ENCODE assay signal across 9 mouse cellular contexts in genomic region chr19:29708003-29708402, GRCm38 (mm10). TPM values are rescaled to one million over a fixed set of nuclear protein-coding genes. Genes with fewer than 3 reads are reported as not detected.
DNase-seq lines count a peak whose midpoint lies in the region; ATAC-seq lines count a peak whose summit lies in the region.
"Had no signal": no experiment of that assay in that cellular context is flagged by ENCODE, and none has a peak within 500 bp of the region (broad histone marks: within the 10 kb centered on the region; RNA-seq: fewer than 3 reads in every experiment).

No protein-coding gene starts in this region.

- peak overlapping the region; percentile 24; the same call in 1 of the 2 replicates for H3K4me2 ChIP-seq in embryonic facial prominence, embryonic 15.5 days (replicated peaks)
- H3K4me2 ChIP-seq in lung, embryonic 16.5 days (ENCODE audit: low read depth, low read length) = peak overlapping the region; percentile 50

- DNase-seq in heart, adult 11 months = peak; percentile 28
- DNase-seq in heart, adult 18-20 months = no peak
- peak; percentile 76 for DNase-seq in A20 (ENCODE audit: low read depth, low spot score)
- peak; percentile 15 to 45 for DNase-seq in thymus, postnatal 36 days
- DNase-seq in left cerebral cortex, adult 9 months (ENCODE audit: low spot score in 2 of 2) = no peak
- no peak for DNase-seq in gastrocnemius, adult 18-20 months (ENCODE audit: low spot score)

- H3K9ac ChIP-seq in embryonic facial prominence, embryonic 15.5 days = no peak overlapping the region
- no peak overlapping the region for H3K9ac ChIP-seq in lung, embryonic 16.5 days (ENCODE audit: low read length)

- no peaks in the 10 kb centered on the region for H3K27me3 ChIP-seq in embryonic facial prominence, embryonic 15.5 days
- H3K27me3 ChIP-seq in lung, embryonic 16.5 days (ENCODE audit: control insufficient read depth, insufficient read depth, low read depth, low read length) = peaks cover 7% of the 10 kb centered on the region

- H3K36me3 ChIP-seq in embryonic facial prominence, embryonic 15.5 days = no peaks in the 10 kb centered on the region
- H3K36me3 ChIP-seq in lung, embryonic 16.5 days (ENCODE audit: control insufficient read depth, insufficient read depth, low read length) = no peaks in the 10 kb centered on the region
- H3K36me3 ChIP-seq: G1E had no signal

- H3K4me3 ChIP-seq in embryonic facial prominence, embryonic 15.5 days (replicated peaks) = 0 out of 2 replicates have a peak overlapping the region, but pooled peaks have one; percentile 6
- peak overlapping the region; percentile 38 for H3K4me3 ChIP-seq in lung, embryonic 16.5 days (ENCODE audit: low read length)

- no peaks in the 10 kb centered on the region for H3K4me1 ChIP-seq in embryonic facial prominence, embryonic 15.5 days
- H3K4me1 ChIP-seq in lung, embryonic 16.5 days (replicated peaks; ENCODE audit: control insufficient read depth, insufficient read depth, low read length) = no peaks in the 10 kb centered on the region

- no peak overlapping the region for H3K27ac ChIP-seq in embryonic facial prominence, embryonic 15.5 days (replicated peaks)
- no peak overlapping the region for H3K27ac ChIP-seq in lung, embryonic 16.5 days (ENCODE audit: low read length)

- no peaks in the 10 kb centered on the region for H3K9me3 ChIP-seq in embryonic facial prominence, embryonic 15.5 days (replicated peaks)
- no peaks in the 10 kb centered on the region for H3K9me3 ChIP-seq in lung, embryonic 16.5 days (ENCODE audit: control insufficient read depth, low read length)
- H3K9me3 ChIP-seq: G1E had no signal

- WGBS in embryonic facial prominence, embryonic 15.5 days = 49% methylated on average over 14 of the region's 14 CpGs
- WGBS in lung, embryonic 16.5 days = 39% methylated on average over 14 of the region's 14 CpGs

- ATAC-seq in embryonic facial prominence, embryonic 15.5 days (ENCODE audit: insufficient number of reproducible peaks, low FRiP score, low TSS enrichment, low read depth) = no peak
- no peak for ATAC-seq in lung, embryonic 16.5 days (ENCODE audit: low read depth)

RNA-seq across cellular contexts. Expression of gene Mlana, which starts 10.4 kb away (rescaled TPM):
- total RNA-seq in heart, adult 18-20 months (2021) = 1 to 10 TPM in 1 of 2 experiments, under 1 TPM in 1; 0.60 to 1.1 TPM
- 4.6 and 5.4 TPM in 2 replicates for polyA plus RNA-seq in embryonic facial prominence, embryonic 15.5 days (2015; fragmentation: Nextera tagmentation; extraction: Ambion mirVana)
- not detected in 2 replicates for polyA plus RNA-seq in lung, embryonic 16.5 days (2015; fragmentation: Nextera tagmentation; extraction: Ambion mirVana)
- total RNA-seq in gastrocnemius, adult 18-20 months (2021) = not detected
- total RNA-seq: G1E had no signal
- polyA plus RNA-seq: G1E had no signal

RNA-seq across cellular contexts. Expression of gene Ermp1, which starts 59.8 kb away (rescaled TPM):
- 10 to 100 TPM in 1 of 2 experiments, 1 to 10 TPM in 1; 9.5 to 12.7 TPM for total RNA-seq in heart, adult 18-20 months (2021)
- polyA plus RNA-seq in embryonic facial prominence, embryonic 15.5 days (2015; fragmentation: Nextera tagmentation; extraction: Ambion mirVana) = 20.8 and 23.4 TPM in 2 replicates
- polyA plus RNA-seq in lung, embryonic 16.5 days (2015; fragmentation: Nextera tagmentation; extraction: Ambion mirVana) = 5.8 and 6.2 TPM in 2 replicates
- 1 to 10 TPM; 8.0 to 8.2 TPM for total RNA-seq in gastrocnemius, adult 18-20 months (2021)

Comparison
In these comparisons a context has a peak if more than half of its experiments do, and no peak if none do; other contexts are left out.
1. DNase-seq: peak in heart, adult 11 months (single experiment), A20 (single experiment) and thymus, postnatal 36 days (2 of 2); none in heart, adult 18-20 months (0 of 2), left cerebral cortex, adult 9 months (0 of 2) and gastrocnemius, adult 18-20 months (single experiment).